Mouse (Mus musculus) intestine, embryonic 15.5 days (tissue): ENCODE results near the gene Ptpn14. TPM values are rescaled to one million over a fixed set of nuclear protein-coding genes. Genes with fewer than 3 reads are reported as not detected.
A peak's percentile ranks its signal among the peaks of the same experiment; 100 is the strongest.

ENCODE experiments used
- ATAC-seq: fragments of 200-750 bp; cut with Nextera tagmentation; 2 replicates; pipeline ENCODE4 v1.8.0; 2017; ENCODE audit warnings: moderate TSS enrichment, moderate library complexity
- H3K27ac ChIP-seq: fragments of 300-500 bp; sonication (generic); 2 replicates; pipeline ENCODE4 v1.5.1; 2015; ENCODE audit warnings: mild to moderate bottlenecking, inconsistent platforms
- H3K27me3 ChIP-seq: fragments of 300-500 bp; sonication (generic); replicated peaks from 2 replicates; pipeline ENCODE4 v1.6.1; 2015; ENCODE audit warnings: inconsistent platforms
- H3K36me3 ChIP-seq: fragments of 300-500 bp; sonication (generic); 2 replicates; pipeline ENCODE4 v1.6.1; 2015; ENCODE audit warnings: inconsistent platforms
- H3K4me1 ChIP-seq: fragments of 300-500 bp; sonication (generic); replicated peaks from 2 replicates; pipeline ENCODE4 v1.6.1; 2015; ENCODE audit warnings: inconsistent platforms
- H3K4me2 ChIP-seq: fragments of 300-500 bp; sonication (generic); replicated peaks from 2 replicates; pipeline ENCODE4 v1.6.1; 2015; ENCODE audit warnings: mild to moderate bottlenecking, inconsistent platforms
- H3K4me3 ChIP-seq: fragments of 300-500 bp; sonication (generic); replicated peaks from 2 replicates; pipeline ENCODE4 v1.5.1; 2015; ENCODE audit warnings: inconsistent platforms
- H3K9ac ChIP-seq: fragments of 300-500 bp; sonication (generic); 2 replicates; pipeline ENCODE4 v1.6.1; 2015; ENCODE audit warnings: inconsistent platforms
- H3K9me3 ChIP-seq: fragments of 300-500 bp; sonication (generic); 2 replicates; pipeline ENCODE4 v1.6.1; 2016; ENCODE audit warnings: inconsistent platforms
- WGBS: fragments of 180-500 bp; shearing (Covaris S2); methylation state at CpG from one replicate; pipeline ENCODE4 v1.1.7; 2015; 5-methylcytosine and 5-hydroxymethylcytosine counted together
- polyA plus RNA-seq: library from polyadenylated mRNA; unstranded; fragments of >200 nt; fragmentation: Nextera tagmentation; extraction: Ambion mirVana; gene quantifications from 2 replicates; pipeline ENCODE4 v1.2.1, GENCODE M21; 2015

Gene Ptpn14
- polyA plus RNA-seq, 1 experiment from 2014 or later = 6.2 TPM

GRCm38 (mm10) chr1:189700186-189700585 lies 27.9 kb upstream of the Ptpn14 start:
- Histone ChIP-seq H3K4me3 (no peak overlapping the region), H3K27ac (no peak overlapping the region), H3K9ac (no peak overlapping the region), H3K9me3 (no peaks in the 10 kb centered on the region), H3K27me3 (no peaks in the 10 kb centered on the region), H3K36me3 (no peaks in the 10 kb centered on the region), H3K4me1 (no peaks in the 10 kb centered on the region), H3K4me2 (no peak overlapping the region)
- ATAC-seq = no peak
- WGBS = 80% methylated on average over 6 of the region's 6 CpGs

DNA sequence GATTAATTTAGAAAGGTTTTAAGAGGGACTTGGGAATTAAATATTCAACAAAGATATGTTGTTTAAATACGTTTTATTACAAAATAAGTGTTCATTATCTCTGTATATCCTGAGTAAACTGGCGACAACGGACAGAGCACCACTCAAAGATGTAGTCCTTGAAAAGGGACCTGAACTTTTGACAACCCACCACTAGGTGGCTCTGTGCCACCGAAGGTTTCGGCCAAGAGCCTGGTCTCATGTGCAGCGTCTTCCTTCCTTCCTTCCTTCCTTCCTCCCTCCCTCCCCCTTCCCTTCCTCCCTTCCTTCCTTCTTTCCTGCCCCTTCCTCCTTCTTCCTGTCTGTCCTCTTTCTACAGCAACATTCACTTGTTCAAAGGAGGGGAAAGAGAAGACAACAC lies 27.1 kb upstream of the Ptpn14 start:
- peak; percentile 61; the same call in 1 of the 2 replicates for ATAC-seq

GRCm38 (mm10) chr1:189703156-189703555 lies 24.9 kb upstream of the Ptpn14 start:
- 34% methylated on average over 7 of the region's 7 CpGs for WGBS
- H3K27ac ChIP-seq = no peak overlapping the region
- no peak overlapping the region for H3K4me2 ChIP-seq
- H3K36me3 ChIP-seq = no peaks in the 10 kb centered on the region
- no peaks in the 10 kb centered on the region for H3K27me3 ChIP-seq
- no peaks in the 10 kb centered on the region; the same call in 1 of the 2 replicates for H3K4me1 ChIP-seq
- no peak overlapping the region for H3K9ac ChIP-seq
- no peak overlapping the region for H3K4me3 ChIP-seq
- no peaks in the 10 kb centered on the region for H3K9me3 ChIP-seq
- ATAC-seq = no peak

More for the DNA sequence above, 27.1 kb upstream of the Ptpn14 start:
- Histone ChIP-seq H3K4me2 (no peak overlapping the region), H3K9me3 (no peaks in the 10 kb centered on the region), H3K36me3 (no peaks in the 10 kb centered on the region), H3K27ac (no peak overlapping the region), H3K4me1 (no peaks in the 10 kb centered on the region), H3K4me3 (no peak overlapping the region), H3K9ac (no peak overlapping the region), H3K27me3 (no peaks in the 10 kb centered on the region)
- WGBS = under 1% methylated on average over 6 of the region's 6 CpGs

DNA sequence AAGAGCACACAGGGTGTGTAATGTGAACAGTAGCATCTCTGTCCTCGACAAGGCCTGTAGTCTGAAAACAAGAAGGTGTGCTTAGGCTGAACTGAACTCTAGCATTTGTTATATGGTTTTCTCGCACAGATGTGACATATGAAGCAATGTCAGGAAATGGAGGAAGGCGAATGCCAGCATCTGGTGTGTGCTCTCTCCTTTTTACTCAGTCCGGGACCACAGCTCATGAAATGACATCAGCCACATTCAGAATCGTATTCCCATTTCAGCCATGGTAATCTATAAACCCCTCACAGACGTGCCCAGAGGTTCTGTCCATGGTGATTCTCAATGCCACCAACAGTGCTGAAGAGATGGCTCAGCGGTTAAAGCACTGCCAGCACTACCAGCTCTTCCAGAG lies 24.5 kb upstream of the Ptpn14 start:
- no peaks in the 10 kb centered on the region for H3K9me3 ChIP-seq

DNA sequence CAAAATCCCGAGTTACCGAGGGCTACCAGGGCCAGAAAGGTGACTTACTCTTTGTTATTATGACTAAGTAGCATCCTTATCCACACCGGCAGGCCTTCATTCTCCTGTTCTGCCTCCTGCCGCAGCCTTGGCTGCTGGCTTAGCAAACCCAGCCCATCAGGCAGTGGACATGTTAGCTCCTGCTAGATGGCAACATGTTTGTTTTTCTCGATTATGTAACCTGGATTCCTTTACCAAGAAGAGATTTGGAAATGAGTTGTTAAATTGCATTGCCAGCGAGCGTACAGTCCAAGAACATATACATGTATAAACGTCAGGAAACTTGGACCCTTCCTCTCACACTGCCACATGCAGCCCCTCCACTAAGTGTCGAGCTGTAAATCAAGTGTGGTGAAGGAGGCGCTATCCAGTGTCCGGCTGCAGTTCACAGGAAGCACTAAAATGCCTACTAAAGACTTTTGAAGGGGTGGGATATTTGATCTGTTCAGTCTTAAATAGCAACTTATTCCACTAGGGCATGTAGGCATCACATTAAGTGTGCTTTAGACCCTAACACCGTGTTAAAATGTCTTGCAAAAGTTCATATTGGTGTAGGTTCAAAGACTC lies 21.9 kb upstream of the Ptpn14 start:
- Histone ChIP-seq H3K4me1 (peaks cover 3% of the 10 kb centered on the region; the same call in 1 of the 2 replicates), H3K4me2 (no peak overlapping the region), H3K9me3 (no peaks in the 10 kb centered on the region), H3K27me3 (no peaks in the 10 kb centered on the region), H3K27ac (no peak overlapping the region), H3K9ac (no peak overlapping the region), H3K36me3 (no peaks in the 10 kb centered on the region), H3K4me3 (no peak overlapping the region)
- no peak for ATAC-seq
- 61% methylated on average over 12 of the region's 12 CpGs for WGBS

More for the DNA sequence above, 24.5 kb upstream of the Ptpn14 start:
- Histone ChIP-seq H3K27ac (no peak overlapping the region), H3K4me2 (no peak overlapping the region), H3K27me3 (no peaks in the 10 kb centered on the region), H3K36me3 (no peaks in the 10 kb centered on the region), H3K9ac (no peak overlapping the region), H3K4me3 (no peak overlapping the region), H3K4me1 (no peaks in the 10 kb centered on the region; the same call in 1 of the 2 replicates)
- 63% methylated on average over 7 of the region's 7 CpGs for WGBS
- no peak for ATAC-seq

DNA sequence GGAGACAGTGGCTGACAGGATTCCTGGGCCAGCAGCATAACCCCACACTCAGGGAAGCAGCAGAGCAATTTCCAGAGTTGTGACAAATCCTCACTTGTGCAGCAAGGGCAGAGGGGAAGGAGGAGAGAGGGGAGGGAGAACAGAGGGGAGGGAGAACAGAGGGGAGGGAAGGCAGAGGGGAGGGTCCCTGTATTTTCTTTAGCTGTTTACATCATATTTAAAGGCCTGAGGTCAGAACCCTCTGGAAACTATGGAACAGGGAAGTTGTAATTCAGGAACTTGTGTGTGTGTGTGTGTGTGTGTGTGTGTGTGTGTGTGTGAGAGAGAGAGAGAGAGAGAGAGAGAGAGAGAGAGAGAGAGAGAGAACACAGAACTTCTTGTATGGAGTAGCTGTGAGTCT lies 21.1 kb upstream of the Ptpn14 start:
- Histone ChIP-seq H3K27ac (no peak overlapping the region), H3K4me1 (peaks cover 3% of the 10 kb centered on the region; the same call in 1 of the 2 replicates), H3K4me2 (no peak overlapping the region), H3K36me3 (no peaks in the 10 kb centered on the region), H3K27me3 (no peaks in the 10 kb centered on the region), H3K9me3 (no peaks in the 10 kb centered on the region), H3K4me3 (no peak overlapping the region), H3K9ac (no peak overlapping the region)
- no peak for ATAC-seq

- Histone ChIP-seq H3K9ac (no peak overlapping the region), H3K27ac (no peak overlapping the region)
- ATAC-seq = no peak; the same call in 1 of the 2 replicates
Observed at GRCm38 (mm10) chr1:189707419-189707818, 20.6 kb upstream of the Ptpn14 start.

DNA sequence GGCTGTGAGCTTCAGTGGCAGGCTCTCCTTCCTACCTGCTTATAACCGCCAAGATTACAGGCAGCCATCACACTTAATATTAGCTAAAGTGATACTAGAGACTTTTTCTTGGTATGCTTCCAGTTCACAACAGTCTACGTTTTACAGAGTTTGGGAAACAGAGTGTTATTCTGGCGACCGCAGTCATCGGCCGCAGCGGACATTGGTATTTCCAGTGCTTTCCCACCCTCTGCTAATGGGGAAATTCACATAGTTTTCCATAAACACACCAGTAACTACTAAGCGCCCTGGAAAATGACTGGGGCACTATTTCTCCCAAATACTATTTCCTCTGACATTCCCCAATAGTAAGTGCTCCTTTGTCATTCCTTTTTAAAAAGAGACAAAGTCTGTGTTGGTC lies 19.1 kb upstream of the Ptpn14 start:
- H3K4me3 ChIP-seq = no peak overlapping the region
- no peak overlapping the region for H3K4me2 ChIP-seq
- H3K36me3 ChIP-seq = no peaks in the 10 kb centered on the region
- peaks cover 3% of the 10 kb centered on the region; the same call in 1 of the 2 replicates for H3K4me1 ChIP-seq
- no peak for ATAC-seq
- peak overlapping the region; percentile 36; the same call in 1 of the 2 replicates for H3K27ac ChIP-seq
- WGBS = 57% methylated on average over 8 of the region's 8 CpGs
- H3K27me3 ChIP-seq = no peaks in the 10 kb centered on the region
- no peak overlapping the region for H3K9ac ChIP-seq
- no peaks in the 10 kb centered on the region for H3K9me3 ChIP-seq

More at GRCm38 (mm10) chr1:189707419-189707818, 20.6 kb upstream of the Ptpn14 start:
- no peaks in the 10 kb centered on the region for H3K27me3 ChIP-seq
- 33% methylated on average over 5 of the region's 5 CpGs for WGBS
- H3K9me3 ChIP-seq = no peaks in the 10 kb centered on the region
- peaks cover 3% of the 10 kb centered on the region; the same call in 1 of the 2 replicates for H3K4me1 ChIP-seq
- no peak overlapping the region for H3K4me2 ChIP-seq
- no peaks in the 10 kb centered on the region for H3K36me3 ChIP-seq
- H3K4me3 ChIP-seq = no peak overlapping the region

- no peak for ATAC-seq
- Histone ChIP-seq H3K9me3 (no peaks in the 10 kb centered on the region), H3K27ac (no peak overlapping the region), H3K27me3 (no peaks in the 10 kb centered on the region), H3K36me3 (no peaks in the 10 kb centered on the region), H3K9ac (no peak overlapping the region), H3K4me3 (no peak overlapping the region), H3K4me1 (no peaks in the 10 kb centered on the region), H3K4me2 (no peak overlapping the region)
- 59% methylated on average over 19 of the region's 19 CpGs for WGBS
Observed at GRCm38 (mm10) chr1:189715915-189716797, 11.9 kb upstream of the Ptpn14 start.

- Histone ChIP-seq H3K4me3 (no peak overlapping the region), H3K9ac (no peak overlapping the region), H3K27ac (no peak overlapping the region), H3K4me2 (no peak overlapping the region), H3K36me3 (no peaks in the 10 kb centered on the region), H3K27me3 (no peaks in the 10 kb centered on the region), H3K9me3 (no peaks in the 10 kb centered on the region), H3K4me1 (no peaks in the 10 kb centered on the region)
- no peak for ATAC-seq
- WGBS = 85% methylated on average over 11 of the region's 11 CpGs
Observed at GRCm38 (mm10) chr1:189717546-189717945, 10.5 kb upstream of the Ptpn14 start.

DNA sequence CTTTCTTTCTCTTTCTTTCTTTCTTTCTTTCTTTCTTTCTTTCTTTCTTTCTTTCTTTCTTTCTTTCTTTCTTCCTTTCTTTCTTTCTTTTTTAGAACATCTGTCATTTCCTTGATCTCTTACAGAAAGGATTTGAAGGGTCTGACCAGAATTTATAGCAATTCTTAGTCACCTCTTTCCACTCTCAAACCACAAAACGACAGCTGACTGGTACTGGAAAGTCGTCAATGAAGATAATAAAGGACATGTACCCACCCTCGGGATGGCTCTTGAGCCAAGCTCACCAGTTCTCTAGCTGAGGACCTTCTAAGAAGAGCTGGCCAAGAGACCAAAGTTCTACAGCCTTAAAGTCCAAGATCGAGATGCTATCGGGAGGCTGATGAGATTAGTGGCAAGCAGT lies 9.5 kb upstream of the Ptpn14 start:
- ATAC-seq = no peak
- 79% methylated on average over 5 of the region's 5 CpGs for WGBS

GRCm38 (mm10) chr1:189726121-189726520 lies 1.9 kb upstream of the Ptpn14 start:
- 71% methylated on average over 4 of the region's 4 CpGs for WGBS
- Histone ChIP-seq H3K27me3 (no peaks in the 10 kb centered on the region), H3K4me1 (peaks cover 11% of the 10 kb centered on the region), H3K9ac (no peak overlapping the region), H3K4me3 (no peak overlapping the region), H3K36me3 (no peaks in the 10 kb centered on the region), H3K27ac (no peak overlapping the region), H3K4me2 (no peak overlapping the region), H3K9me3 (no peaks in the 10 kb centered on the region)
- ATAC-seq = no peak

More for the DNA sequence above, 9.5 kb upstream of the Ptpn14 start:
- H3K4me2 ChIP-seq = no peak overlapping the region
- no peak overlapping the region for H3K4me3 ChIP-seq
- no peaks in the 10 kb centered on the region for H3K4me1 ChIP-seq
- H3K27me3 ChIP-seq = no peaks in the 10 kb centered on the region
- no peaks in the 10 kb centered on the region for H3K36me3 ChIP-seq
- H3K27ac ChIP-seq = no peak overlapping the region
- H3K9ac ChIP-seq = no peak overlapping the region
- no peaks in the 10 kb centered on the region for H3K9me3 ChIP-seq
